Mouse (Mus musculus) left cerebral cortex, adult 11 months (tissue): ENCODE data around the gene Nfe2l1.
A peak's percentile ranks its signal among the peaks of the same experiment; 100 is the strongest.

Source experiments
- DNase-seq: peaks from one replicate; pipeline ENCODE4 v3.0.0; 2022; ENCODE audit warnings: low spot score

Gene Nfe2l1

GRCm38 (mm10) chr11:96847240-96847639 lies 17.5 kb upstream of the Nfe2l1 start:
- DNase-seq, result no peak

GRCm38 (mm10) chr11:96843627-96844026 lies 13.9 kb upstream of the Nfe2l1 start:
- DNase-seq, result no peak

GRCm38 (mm10) chr11:96840290-96840689 lies 10.5 kb upstream of the Nfe2l1 start:
- peak; percentile 50 for DNase-seq

- no peak for DNase-seq
These were observed 10.1 kb upstream of the Nfe2l1 start for GRCm38 (mm10) chr11:96839877-96840276.

- no peak for DNase-seq
These were observed 9.7 kb upstream of the Nfe2l1 start for GRCm38 (mm10) chr11:96839428-96839827.

- DNase-seq, result no peak
These were observed 8.6 kb upstream of the Nfe2l1 start for GRCm38 (mm10) chr11:96838341-96838740.

- DNase-seq, result no peak
These were observed 7.5 kb upstream of the Nfe2l1 start for GRCm38 (mm10) chr11:96837298-96837697.

GRCm38 (mm10) chr11:96834127-96834526 lies 4.4 kb upstream of the Nfe2l1 start:
- DNase-seq, result no peak

GRCm38 (mm10) chr11:96832973-96833372 lies 3.2 kb upstream of the Nfe2l1 start:
- DNase-seq, result no peak

- no peak for DNase-seq
These were observed 2.8 kb upstream of the Nfe2l1 start for GRCm38 (mm10) chr11:96832541-96832940.

- no peak for DNase-seq
These were observed 1.7 kb upstream of the Nfe2l1 start for GRCm38 (mm10) chr11:96831516-96831915.

GRCm38 (mm10) chr11:96830539-96831216 lies 910 bp upstream of the Nfe2l1 start:
- DNase-seq, result no peak

GRCm38 (mm10) chr11:96829403-96829812 lies 360 bp downstream of the Nfe2l1 start:
- DNase-seq, result no peak

GRCm38 (mm10) chr11:96828881-96829280 lies 887 bp downstream of the Nfe2l1 start:
- no peak for DNase-seq

GRCm38 (mm10) chr11:96827917-96828316 lies 1.9 kb downstream of the Nfe2l1 start:
- DNase-seq, result no peak

GRCm38 (mm10) chr11:96827062-96827581 lies 2.6 kb downstream of the Nfe2l1 start:
- no peak for DNase-seq

- DNase-seq, result no peak
These were observed 3.3 kb downstream of the Nfe2l1 start for GRCm38 (mm10) chr11:96826481-96826880.

GRCm38 (mm10) chr11:96824783-96825495 lies 4.8 kb downstream of the Nfe2l1 start:
- DNase-seq, result no peak

- peak; percentile 90 for DNase-seq
These were observed 5.6 kb downstream of the Nfe2l1 start for GRCm38 (mm10) chr11:96823880-96824782.

GRCm38 (mm10) chr11:96823471-96823837 lies 6.3 kb downstream of the Nfe2l1 start:
- no peak for DNase-seq

GRCm38 (mm10) chr11:96822675-96823470 lies 6.9 kb downstream of the Nfe2l1 start:
- no peak for DNase-seq

GRCm38 (mm10) chr11:96821956-96822355 lies 7.8 kb downstream of the Nfe2l1 start:
- no peak for DNase-seq
